Mouse (Mus musculus) gastrocnemius, adult 2 months (tissue): Measurements from ENCODE around the gene Il24. TPM values are rescaled to one million over a fixed set of nuclear protein-coding genes. Genes with fewer than 3 reads are reported as not detected.

Experiments used
- DNase-seq: peaks from one replicate; pipeline ENCODE4 v3.0.0; 2022
- H3K27ac ChIP-seq: fragments of 200-600 bp; 2 replicates; pipeline ENCODE4 v1.8.1; 2022; ENCODE audit warnings: mild to moderate bottlenecking
- H3K4me3 ChIP-seq: fragments of 200-600 bp; 2 replicates; pipeline ENCODE4 v1.8.1; 2022; ENCODE audit warnings: mild to moderate bottlenecking, moderate library complexity
- CTCF ChIP-seq: fragments of 200-600 bp; IDR thresholded peaks from 2 replicates; pipeline ENCODE4 v1.8.1; 2022; ENCODE audit warnings: antibody characterized with exemption, mild to moderate bottlenecking, moderate library complexity
- intact Hi-C: fragments of 180-260 bp; cut with DNase I; formaldehyde crosslinking; loops from one replicate; pipeline ENCODE4 v1.15.1; 2025
- total RNA-seq, 2 experiments: library from RNA; stranded (reverse); gene quantifications; 2 replicates each; pipeline ENCODE4 v1.2.3; 2021

The Il24 gene
- total RNA-seq, 2 experiments from 2014 or later, result not detected

GRCm38 (mm10) chr1:130841621-130842020, 45.6 kb downstream of the Il24 start:
- intact Hi-C loops, result no loop called here
- TF ChIP-seq CTCF, result no peak
- no peak for DNase-seq

GRCm38 (mm10) chr1:130840599-130841379, 46.5 kb downstream of the Il24 start:
- intact Hi-C loops, result no loop called here
- TF ChIP-seq CTCF, result no peak
- Histone ChIP-seq H3K4me3 (no peak overlapping the region), H3K27ac (no peak overlapping the region)
- DNase-seq, result no peak

More at GRCm38 (mm10) chr1:130841621-130842020, 45.6 kb downstream of the Il24 start:
- Histone ChIP-seq H3K4me3 (no peak overlapping the region), H3K27ac (no peak overlapping the region)

- intact Hi-C loops, result no loop called here
- DNase-seq, result no peak
- no peak overlapping the region for H3K27ac ChIP-seq
- no peak overlapping the region for H3K4me3 ChIP-seq
- TF ChIP-seq CTCF, result peak; percentile 20
Observed at GRCm38 (mm10) chr1:130838288-130838687, 49.0 kb downstream of the Il24 start.

- intact Hi-C loops, result no loop called here
- no peak for TF ChIP-seq CTCF
- Histone ChIP-seq H3K27ac (no peak overlapping the region), H3K4me3 (no peak overlapping the region)
- no peak for DNase-seq
Observed at GRCm38 (mm10) chr1:130835161-130835936, 51.9 kb downstream of the Il24 start.

- intact Hi-C loops, result no loop called here
- Histone ChIP-seq H3K4me3 (no peak overlapping the region), H3K27ac (no peak overlapping the region)
- no peak for TF ChIP-seq CTCF
- DNase-seq, result no peak
Observed at GRCm38 (mm10) chr1:130832230-130833149, 54.8 kb downstream of the Il24 start.

Other genes with a start within 250 kb of the Il24 start
- not detected for gene C4bp, start 225.8 kb downstream of the Il24 start, total RNA-seq
- gene Gm29427, start 171.7 kb downstream of the Il24 start, total RNA-seq, result under 1 TPM in 1 of 2 experiments, not detected in 1; 0.14 TPM
- gene Yod1, start 170.1 kb downstream of the Il24 start, total RNA-seq, result 1 to 10 TPM; 3.7 to 4.1 TPM
- gene Pfkfb2, start 158.2 kb downstream of the Il24 start, total RNA-seq, result 10 to 100 TPM; 11.6 to 15.5 TPM
- gene AA986860, start 155.5 kb downstream of the Il24 start, total RNA-seq, result under 1 TPM; 0.20 to 0.43 TPM
- under 1 TPM in 1 of 2 experiments, not detected in 1; 0.14 TPM for gene Fcamr, start 86.6 kb downstream of the Il24 start, total RNA-seq
- not detected for gene Pigr, start 60.8 kb downstream of the Il24 start, total RNA-seq
- gene Fcmr, start 21.8 kb downstream of the Il24 start, total RNA-seq, result not detected
- gene Il20, start 24.0 kb upstream of the Il24 start, total RNA-seq, result not detected
- gene Il19, start 52.7 kb upstream of the Il24 start, total RNA-seq, result not detected
- not detected for gene Il10, start 132.4 kb upstream of the Il24 start, total RNA-seq
- 100 to 1,000 TPM; 203 to 251 TPM for gene Mapkapk2, start 210.4 kb upstream of the Il24 start, total RNA-seq